Mouse (Mus musculus): ENCODE results near the gene Elmo1. TPM values are rescaled to one million over a fixed set of nuclear protein-coding genes. Genes with fewer than 3 reads are reported as not detected.

The Elmo1 gene
- total RNA-seq, 2 experiments from 2014 or later: 27.4 to 27.9 TPM

DNA sequence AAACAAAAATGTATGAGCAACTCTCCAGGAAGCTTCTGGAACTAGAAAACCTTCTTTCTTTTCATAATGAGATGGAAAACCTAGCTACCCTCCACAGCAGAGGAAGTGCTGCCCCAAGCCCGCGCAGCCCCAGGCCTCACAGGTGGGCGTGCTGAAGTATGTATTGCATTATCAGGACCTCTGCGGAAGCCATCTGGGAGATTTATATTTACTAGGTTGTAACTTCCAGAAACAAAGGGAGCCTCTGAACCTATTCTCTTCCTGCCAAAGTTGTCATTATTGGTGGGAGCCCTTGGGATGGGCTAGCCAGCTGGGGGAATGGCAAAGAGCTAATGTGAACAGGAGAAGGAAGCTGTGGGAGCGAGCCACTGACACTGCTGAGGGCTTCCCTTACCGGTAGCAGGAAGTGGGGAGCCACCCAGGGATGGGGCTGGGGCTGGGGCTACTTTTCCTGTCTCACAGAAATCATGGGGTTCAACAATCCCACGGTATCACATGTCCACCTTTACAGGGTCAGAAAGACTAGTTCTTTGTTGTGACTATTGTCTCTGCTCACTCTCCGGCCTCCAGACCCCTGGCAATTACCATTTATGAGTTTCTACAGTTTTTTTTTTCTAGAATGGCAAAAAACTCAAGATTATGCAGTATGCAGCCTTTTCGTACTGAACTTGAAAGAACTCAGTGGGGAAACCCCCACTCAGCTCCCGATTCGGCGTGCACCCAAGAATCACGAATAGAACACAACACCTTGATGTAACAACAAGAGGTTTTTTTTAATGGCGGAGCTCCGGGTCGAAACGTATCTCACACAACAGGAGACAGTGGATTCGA lies 44.2 kb downstream of the Elmo1 start:
- DNase-seq (ENCODE audit: low spot score in 2 of 2): no peak
- TF ChIP-seq CTCF (conservative IDR thresholded peaks at IDR 0.05): no peak
- Histone ChIP-seq H3K4me3 (no peak overlapping the region), H3K27ac (no peak overlapping the region)

DNA sequence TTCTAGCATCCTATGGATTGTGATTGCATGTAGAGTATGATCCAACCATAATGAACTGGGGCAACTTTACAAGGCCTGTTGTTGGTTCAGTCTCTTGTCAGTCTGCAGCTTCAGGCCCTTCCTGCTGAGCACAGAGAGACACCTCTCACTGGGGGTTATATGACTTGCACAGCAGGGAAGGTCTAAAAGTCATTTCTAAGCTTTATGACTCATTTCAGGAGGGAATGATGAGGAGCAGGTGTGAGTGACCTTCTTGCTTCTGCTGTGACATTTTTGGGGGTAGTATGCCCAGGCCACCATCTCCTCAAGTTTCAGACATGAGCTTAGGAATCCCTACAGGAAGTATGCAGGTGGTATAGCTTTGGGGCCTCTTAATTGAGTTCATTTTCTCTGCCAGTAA lies 46.4 kb downstream of the Elmo1 start:
- Histone ChIP-seq H3K27ac (no peak overlapping the region), H3K4me3 (no peak overlapping the region)
- no peak for TF ChIP-seq CTCF (conservative IDR thresholded peaks at IDR 0.05)
- no peak for DNase-seq (ENCODE audit: low spot score in 2 of 2)

DNA sequence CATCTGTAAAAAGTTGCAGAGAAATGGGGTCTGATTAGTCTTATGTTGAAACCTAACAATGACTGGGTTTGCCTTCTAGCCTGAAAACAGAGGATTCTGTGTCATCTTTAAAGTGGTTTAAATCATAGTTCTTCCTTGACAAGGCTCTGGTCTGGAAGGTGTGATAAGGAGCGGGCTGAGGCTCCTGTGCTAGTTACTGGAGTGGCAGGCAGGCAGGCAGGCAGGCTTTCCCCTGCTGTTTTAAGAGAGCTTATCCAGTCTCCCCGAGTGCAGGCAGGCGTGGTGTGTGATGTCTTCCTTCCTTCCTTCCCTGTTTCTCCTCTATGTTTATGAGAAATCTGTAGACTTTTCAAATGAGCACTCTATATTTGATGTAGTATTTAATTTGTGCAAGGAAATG lies 48.1 kb downstream of the Elmo1 start:
- Histone ChIP-seq H3K27ac (no peak overlapping the region), H3K4me3 (no peak overlapping the region)
- TF ChIP-seq CTCF (conservative IDR thresholded peaks at IDR 0.05): no peak
- DNase-seq (ENCODE audit: low spot score in 2 of 2): no peak

DNA sequence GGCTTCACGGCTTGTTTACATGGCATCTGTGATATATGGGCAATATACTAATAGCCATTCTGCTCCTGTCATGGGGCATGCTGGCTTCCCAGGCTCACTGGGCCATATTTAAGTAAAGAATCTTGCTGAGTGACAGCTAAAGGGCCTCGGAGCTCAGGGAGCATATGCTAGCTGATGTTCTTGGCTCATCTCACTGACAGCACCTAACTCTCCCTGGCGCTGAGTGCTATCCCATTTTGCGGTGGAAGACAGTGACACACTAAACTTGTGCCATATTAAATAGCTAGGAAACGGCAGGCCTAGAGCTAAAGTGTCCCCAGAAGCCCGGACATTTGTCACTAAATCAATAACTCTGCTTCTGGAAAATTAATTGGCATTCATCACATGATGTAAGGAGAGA lies 48.7 kb downstream of the Elmo1 start:
- H3K27ac ChIP-seq: no peak overlapping the region
- no peak for TF ChIP-seq CTCF (conservative IDR thresholded peaks at IDR 0.05)
- H3K4me3 ChIP-seq: no peak overlapping the region
- no peak for DNase-seq (ENCODE audit: low spot score in 2 of 2)

DNA sequence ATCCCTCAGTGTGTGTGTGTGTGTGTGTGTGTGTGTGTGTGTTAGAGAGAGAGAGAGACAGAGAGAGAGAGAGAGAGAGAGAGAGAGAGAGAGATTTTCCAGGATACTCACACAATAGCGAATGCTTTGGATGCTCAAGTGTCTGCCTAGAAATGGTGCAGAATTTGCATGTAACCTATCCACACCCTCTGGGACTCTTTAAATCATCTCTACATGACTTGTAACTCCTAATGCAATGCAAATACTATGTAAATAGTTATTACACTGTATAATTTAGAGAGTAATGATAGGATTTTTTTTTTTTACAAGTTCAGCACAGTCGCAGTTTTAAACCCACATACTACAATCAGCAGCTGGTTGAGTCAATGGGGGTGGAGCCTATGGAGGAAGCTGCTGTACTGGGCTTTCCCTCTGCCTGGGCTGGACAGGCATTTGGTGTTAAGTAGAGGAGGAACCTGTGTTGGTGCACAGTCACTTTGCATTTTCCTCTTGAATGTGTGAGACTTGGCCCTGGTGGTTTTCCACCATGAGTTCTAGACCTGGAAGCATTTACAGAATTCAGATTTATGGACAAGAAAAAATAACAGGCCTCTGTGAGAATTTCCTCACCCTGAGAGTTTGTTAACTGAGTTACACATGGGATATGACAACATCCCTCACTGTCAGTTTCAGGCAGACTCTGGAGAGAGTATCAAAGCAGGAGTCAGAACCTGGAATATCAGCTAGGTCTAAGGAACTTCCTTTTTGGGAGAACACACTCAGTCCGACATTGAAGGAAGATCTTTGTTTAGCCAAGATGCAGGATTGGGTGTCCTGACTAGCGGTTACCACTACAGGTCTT lies 49.6 kb downstream of the Elmo1 start:
- no peak for DNase-seq (ENCODE audit: low spot score in 2 of 2)
- Histone ChIP-seq H3K4me3 (no peak overlapping the region), H3K27ac (no peak overlapping the region)
- no peak for TF ChIP-seq CTCF (conservative IDR thresholded peaks at IDR 0.05)

DNA sequence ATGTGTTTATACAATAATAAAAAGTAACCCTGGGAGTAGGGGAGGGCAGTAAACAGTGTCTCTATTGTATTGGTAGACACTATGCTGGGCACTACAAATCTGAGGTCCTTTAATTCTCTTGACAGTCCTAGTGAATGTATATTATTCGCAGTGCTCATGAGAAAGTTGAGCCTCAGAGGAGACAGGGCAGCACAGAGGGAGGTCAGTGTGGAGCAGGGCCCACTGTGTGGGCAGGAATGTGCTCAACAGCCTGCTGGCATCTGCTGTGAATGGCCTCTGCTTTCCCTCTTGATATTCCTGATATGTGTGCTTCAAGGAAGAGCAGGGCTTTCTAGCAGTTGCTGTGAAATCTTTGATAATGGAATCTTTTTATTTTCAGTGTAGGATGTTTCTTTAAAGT lies 52.2 kb downstream of the Elmo1 start:
- Histone ChIP-seq H3K27ac (no peak overlapping the region), H3K4me3 (no peak overlapping the region)
- no peak for TF ChIP-seq CTCF (conservative IDR thresholded peaks at IDR 0.05)
- DNase-seq (ENCODE audit: low spot score in 2 of 2): no peak

DNA sequence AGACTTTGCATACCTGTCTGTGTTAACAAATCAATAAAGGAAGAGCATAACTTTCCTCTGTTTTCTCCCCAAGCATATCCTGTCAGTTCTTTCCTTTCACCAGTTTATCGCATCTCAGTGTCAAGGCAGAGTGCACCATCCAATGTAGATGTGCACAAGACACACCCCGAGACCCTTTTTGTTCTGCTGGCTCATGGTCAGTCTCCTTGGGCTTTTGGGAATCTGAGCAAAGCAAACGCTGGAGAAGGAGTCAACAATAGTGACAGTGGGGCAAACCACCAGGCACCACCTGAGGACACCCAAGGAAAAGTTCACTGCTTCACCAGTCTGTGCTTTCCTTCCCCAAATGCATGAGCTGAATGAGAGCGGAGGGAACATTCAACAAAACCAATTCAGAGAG lies 56.5 kb downstream of the Elmo1 start:
- no peak overlapping the region for H3K4me3 ChIP-seq

DNA sequence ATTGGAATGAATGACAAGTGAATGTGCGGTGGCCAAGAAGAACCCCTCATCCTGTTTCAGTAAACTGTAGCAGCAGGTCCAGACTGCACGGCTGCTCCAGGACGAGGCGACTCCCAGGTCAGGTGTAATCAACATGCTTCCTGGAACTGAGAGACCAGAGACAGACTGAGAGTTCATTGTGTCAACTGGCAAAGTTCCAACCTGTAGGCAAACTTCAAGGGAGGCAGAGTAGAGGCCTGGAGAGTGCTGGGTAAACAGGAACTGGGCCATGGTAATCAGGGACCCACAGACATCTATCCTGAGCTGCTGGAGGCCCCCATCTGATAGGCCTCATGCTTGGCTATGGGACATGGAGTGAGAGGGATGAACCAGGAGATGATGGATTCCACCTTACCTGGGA lies 57.3 kb downstream of the Elmo1 start:
- no peak for DNase-seq (ENCODE audit: low spot score in 2 of 2)
- Histone ChIP-seq H3K27ac (no peak overlapping the region), H3K4me3 (no peak overlapping the region)
- no peak for TF ChIP-seq CTCF (conservative IDR thresholded peaks at IDR 0.05)

More for the DNA sequence above, 56.5 kb downstream of the Elmo1 start:
- no peak for DNase-seq (ENCODE audit: low spot score in 2 of 2)
- H3K27ac ChIP-seq: no peak overlapping the region
- TF ChIP-seq CTCF (conservative IDR thresholded peaks at IDR 0.05): no peak

DNA sequence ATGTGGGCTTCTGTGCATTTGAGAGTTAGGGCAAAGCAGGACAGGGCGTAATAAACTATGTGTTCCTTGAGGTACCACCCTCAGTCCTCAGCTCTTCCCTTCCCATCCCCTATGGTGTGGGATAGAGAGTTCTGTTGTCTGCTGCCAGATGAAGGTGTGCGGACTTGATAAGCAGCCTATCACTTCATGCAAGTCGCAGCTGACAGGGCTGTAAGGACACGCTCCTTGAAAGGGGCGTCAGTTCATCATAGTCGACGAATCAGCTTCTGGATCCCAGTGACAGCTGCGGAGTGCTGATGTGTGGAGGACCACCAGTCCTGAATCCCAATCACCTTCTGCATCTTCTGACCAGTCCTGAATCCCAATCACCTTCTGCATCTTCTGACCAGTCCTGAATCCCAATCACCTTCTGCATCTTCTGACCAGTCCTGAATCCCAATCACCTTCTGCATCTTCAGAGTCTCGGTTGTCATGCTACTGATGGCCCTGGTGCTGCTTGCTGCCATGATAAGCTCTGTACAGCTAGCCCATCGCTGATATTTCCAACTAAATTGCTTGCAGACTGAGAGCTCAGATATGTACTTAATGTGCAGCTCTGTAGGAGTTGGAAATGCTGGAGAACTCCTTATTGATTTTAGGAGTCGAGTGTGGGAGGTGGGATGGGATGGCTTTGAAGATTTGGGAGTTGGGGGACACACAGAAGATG lies 59.9 kb downstream of the Elmo1 start:
- TF ChIP-seq CTCF (conservative IDR thresholded peaks at IDR 0.05): no peak
- Histone ChIP-seq H3K4me3 (no peak overlapping the region), H3K27ac (no peak overlapping the region)
- DNase-seq (ENCODE audit: low spot score in 2 of 2): no peak

DNA sequence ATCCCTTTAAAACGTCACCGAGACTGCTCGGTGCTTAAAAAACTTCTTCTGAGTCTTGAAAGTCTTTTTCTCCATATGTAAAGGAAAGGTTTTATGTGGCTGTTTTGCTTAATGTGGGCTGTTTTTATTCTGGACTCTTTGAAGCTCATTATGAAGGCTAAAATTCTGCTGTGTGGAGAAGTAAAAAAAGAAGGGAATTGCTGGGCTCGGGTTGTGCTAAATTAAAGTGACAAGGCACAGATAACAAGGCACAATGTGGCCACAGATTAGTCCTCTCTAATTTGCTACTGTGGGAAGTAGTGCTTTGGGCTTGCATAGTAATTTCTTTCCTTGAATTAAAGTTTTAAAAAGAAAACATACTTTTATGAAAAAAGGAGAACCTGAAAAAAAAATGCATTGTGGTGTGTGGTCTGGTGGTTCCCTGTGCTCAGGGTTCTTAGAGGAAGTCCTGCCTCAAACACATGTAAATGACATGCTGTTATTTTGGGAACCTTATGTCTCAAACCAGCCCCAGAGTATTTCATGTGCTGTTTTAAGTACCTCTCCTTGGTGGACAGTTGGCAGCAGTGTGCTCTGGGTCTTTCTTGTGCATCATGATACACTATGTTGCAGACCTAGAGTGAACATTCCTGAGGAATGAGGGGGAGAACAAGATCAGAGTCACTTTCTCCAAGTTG lies 61.0 kb downstream of the Elmo1 start:
- H3K4me3 ChIP-seq: no peak overlapping the region
- no peak for DNase-seq (ENCODE audit: low spot score in 2 of 2)
- no peak for TF ChIP-seq CTCF (conservative IDR thresholded peaks at IDR 0.05)
- no peak overlapping the region for H3K27ac ChIP-seq

DNA sequence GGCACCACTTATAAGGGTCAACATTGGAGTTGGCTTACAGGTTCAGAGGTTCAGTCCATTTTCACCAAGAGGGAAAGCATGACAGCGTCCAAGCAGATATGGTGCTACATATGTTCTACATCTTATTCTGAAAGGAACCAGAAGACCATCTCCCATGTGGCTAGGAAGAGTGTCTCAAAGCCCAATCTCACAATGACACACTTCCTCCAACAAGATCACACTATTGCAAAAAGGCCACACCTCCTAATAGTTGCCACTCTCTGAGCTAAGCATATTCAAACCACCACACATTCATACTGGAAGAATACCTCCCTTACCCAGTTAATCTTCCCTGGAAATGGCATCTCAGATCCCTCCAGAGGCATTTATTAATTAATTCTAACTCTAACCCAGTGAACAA lies 66.7 kb downstream of the Elmo1 start:
- no peak overlapping the region for H3K4me3 ChIP-seq
- no peak for DNase-seq (ENCODE audit: low spot score in 2 of 2)
- no peak overlapping the region for H3K27ac ChIP-seq
- no peak for TF ChIP-seq CTCF (conservative IDR thresholded peaks at IDR 0.05)

DNA sequence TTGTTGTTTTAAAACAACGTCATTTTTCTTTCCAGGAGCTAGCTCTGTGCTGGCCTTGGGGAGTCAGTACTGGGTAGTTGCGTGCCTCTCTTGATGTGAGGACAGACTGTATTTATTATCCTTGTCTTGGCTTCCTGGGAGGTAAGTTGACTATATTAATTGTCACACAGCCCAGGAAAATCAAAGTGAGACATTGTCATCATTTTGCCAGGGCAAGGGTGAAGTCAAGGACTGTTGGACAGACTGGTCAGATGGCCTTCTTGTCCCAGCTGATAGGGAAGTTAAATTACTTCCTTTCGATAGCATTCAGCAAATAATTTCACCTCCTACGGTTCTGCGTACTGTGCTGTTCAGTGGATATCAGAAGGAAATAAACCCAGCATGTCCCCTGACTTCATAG lies 67.1 kb downstream of the Elmo1 start:
- H3K4me3 ChIP-seq: no peak overlapping the region
- H3K27ac ChIP-seq: no peak overlapping the region
- no peak for TF ChIP-seq CTCF (conservative IDR thresholded peaks at IDR 0.05)
- DNase-seq (ENCODE audit: low spot score in 2 of 2): no peak
